Mouse (Mus musculus): ENCODE measurements around the gene Sh3bp4. TPM values are rescaled to one million over a fixed set of nuclear protein-coding genes. Genes with fewer than 3 reads are reported as not detected.

The Sh3bp4 gene
- total and polyA plus RNA-seq, 3 experiments = not detected

GRCm38 (mm10) chr1:89164281-89164680, 94.1 kb downstream of the Sh3bp4 start:
- no peaks in the 10 kb centered on the region for H3K36me3 ChIP-seq (replicated peaks in 1 of 2; ENCODE audit: control insufficient read depth in 1 of 2, insufficient read depth in 1 of 2, low read length in 1 of 2)
- H3K27me3 ChIP-seq (replicated peaks) = no peaks in the 10 kb centered on the region
- TF ChIP-seq CHD1 (IDR thresholded peaks at IDR 0.05; ENCODE audit: low read depth, low read length) (no peak), TCF12 (IDR thresholded peaks at IDR 0.05; ENCODE audit: low read depth, low read length) (no peak), USF2 (conservative IDR thresholded peaks at IDR 0.05; ENCODE audit: low read depth, low read length) (no peak), POLR2AphosphoS2 (IDR thresholded peaks at IDR 0.05; ENCODE audit: low read depth, low read length) (no peak), JUN (IDR thresholded peaks at IDR 0.05; ENCODE audit: insufficient read depth, low read depth, low read length) (no peak), ZMIZ1 (IDR thresholded peaks at IDR 0.05; ENCODE audit: low read depth, low read length) (no peak)
- no peak overlapping the region for H3K4me3 ChIP-seq (replicated peaks in 1 of 3; ENCODE audit: low read depth in 2 of 3, low read length in 2 of 3, poor library complexity in 1 of 3)
- H3K9me3 ChIP-seq (replicated peaks; ENCODE audit: low read length) = peaks cover 80% of the 10 kb centered on the region
- DNase-seq (ENCODE audit: extremely low read depth) = no peak
- H3K27ac ChIP-seq (ENCODE audit: insufficient read depth, low read depth) = no peak overlapping the region
- no peaks in the 10 kb centered on the region for H3K4me1 ChIP-seq (ENCODE audit: control insufficient read depth in 1 of 2, insufficient read depth in 2 of 2)
- H3K4me2 ChIP-seq (ENCODE audit: insufficient read depth, low read depth, poor library complexity, severe bottlenecking) = no peak overlapping the region
- in situ Hi-C loops (cut with MboI; ENCODE audit: low pct_ligation_motif_present, low pct_unique_long_range_greater_than_20kb, low sequenced_read_pairs) (no loop called here), dilution Hi-C loops (cut with MboI; ENCODE audit: extremely low pct_ligation_motif_present, extremely low pct_unique_long_range_greater_than_20kb, low sequenced_read_pairs) (no loop called here)
- no peak overlapping the region for H3K9ac ChIP-seq (ENCODE audit: insufficient read depth, low read depth)
- no peaks in the 10 kb centered on the region for H3K79me2 ChIP-seq (replicated peaks; ENCODE audit: control insufficient read depth, extremely low read depth, insufficient read depth, poor library complexity, severe bottlenecking)

- Histone ChIP-seq H3K4me1 (ENCODE audit: control insufficient read depth in 1 of 2, insufficient read depth in 2 of 2) (no peaks in the 10 kb centered on the region), H3K9ac (ENCODE audit: insufficient read depth, low read depth) (no peak overlapping the region), H3K9me3 (replicated peaks; ENCODE audit: low read length) (peaks cover 82% of the 10 kb centered on the region), H3K4me2 (ENCODE audit: insufficient read depth, low read depth, poor library complexity, severe bottlenecking) (no peak overlapping the region), H3K27ac (ENCODE audit: insufficient read depth, low read depth) (no peak overlapping the region), H3K4me3 (replicated peaks in 1 of 3; ENCODE audit: low read depth in 2 of 3, low read length in 2 of 3, poor library complexity in 1 of 3) (no peak overlapping the region), H3K79me2 (replicated peaks; ENCODE audit: control insufficient read depth, extremely low read depth, insufficient read depth, poor library complexity, severe bottlenecking) (no peaks in the 10 kb centered on the region), H3K27me3 (replicated peaks) (no peaks in the 10 kb centered on the region), H3K36me3 (replicated peaks in 1 of 2; ENCODE audit: control insufficient read depth in 1 of 2, insufficient read depth in 1 of 2, low read length in 1 of 2) (no peaks in the 10 kb centered on the region)
- in situ Hi-C loops (cut with MboI; ENCODE audit: low pct_ligation_motif_present, low pct_unique_long_range_greater_than_20kb, low sequenced_read_pairs) (no loop called here), dilution Hi-C loops (cut with MboI; ENCODE audit: extremely low pct_ligation_motif_present, extremely low pct_unique_long_range_greater_than_20kb, low sequenced_read_pairs) (no loop called here)
- no peak for DNase-seq (ENCODE audit: extremely low read depth)
- TF ChIP-seq EP300 (IDR thresholded peaks at IDR 0.05; ENCODE audit: low read length) (no peak), ELF1 (IDR thresholded peaks at IDR 0.05; ENCODE audit: low read depth, low read length) (no peak), CHD2 (IDR thresholded peaks at IDR 0.05; ENCODE audit: low read length) (no peak), ZMIZ1 (IDR thresholded peaks at IDR 0.05; ENCODE audit: low read depth, low read length) (no peak), IRF4 (IDR thresholded peaks at IDR 0.05; ENCODE audit: low read depth, low read length) (no peak), CHD1 (IDR thresholded peaks at IDR 0.05; ENCODE audit: low read depth, low read length) (no peak), MAFK (IDR thresholded peaks at IDR 0.05; ENCODE audit: insufficient replicate concordance, low read length) (no peak), USF1 (IDR thresholded peaks at IDR 0.05; ENCODE audit: low read depth, low read length) (no peak), JUN (IDR thresholded peaks at IDR 0.05; ENCODE audit: insufficient read depth, low read depth, low read length) (no peak)
Observed at GRCm38 (mm10) chr1:89164685-89165084, 94.5 kb downstream of the Sh3bp4 start.

- TF ChIP-seq EP300 (IDR thresholded peaks at IDR 0.05; ENCODE audit: low read length) (no peak), E2F4 (IDR thresholded peaks at IDR 0.05; ENCODE audit: insufficient replicate concordance, low read depth, low read length) (no peak), CTCF (conservative IDR thresholded peaks at IDR 0.05 in 1 of 2, IDR thresholded peaks at IDR 0.05 in 1 of 2; ENCODE audit: low read depth in 2 of 2, low read length in 2 of 2) (no peak), ZKSCAN1 (IDR thresholded peaks at IDR 0.05; ENCODE audit: borderline replicate concordance, low read depth, low read length) (no peak), POLR2A (IDR thresholded peaks at IDR 0.05; ENCODE audit: low read depth, low read length) (no peak), JUND (conservative IDR thresholded peaks at IDR 0.05; ENCODE audit: low read depth, low read length) (no peak), HCFC1 (IDR thresholded peaks at IDR 0.05; ENCODE audit: low read depth, low read length) (no peak), ZC3H11A (IDR thresholded peaks at IDR 0.05; ENCODE audit: low read depth, low read length) (no peak), MYC (IDR thresholded peaks at IDR 0.05; ENCODE audit: low read depth, low read length) (no peak), ELF1 (IDR thresholded peaks at IDR 0.05; ENCODE audit: low read depth, low read length) (no peak), IRF4 (IDR thresholded peaks at IDR 0.05; ENCODE audit: low read depth, low read length) (no peak), UBTF (IDR thresholded peaks at IDR 0.05; ENCODE audit: low read depth, low read length) (no peak)
- no peak overlapping the region for H3K9ac ChIP-seq (ENCODE audit: insufficient read depth, low read depth)
- H3K27me3 ChIP-seq (replicated peaks) = no peaks in the 10 kb centered on the region
- dilution Hi-C loops (cut with MboI; ENCODE audit: extremely low pct_ligation_motif_present, extremely low pct_unique_long_range_greater_than_20kb, low sequenced_read_pairs) (no loop called here), in situ Hi-C loops (cut with MboI; ENCODE audit: low pct_ligation_motif_present, low pct_unique_long_range_greater_than_20kb, low sequenced_read_pairs) (no loop called here)
- no peak overlapping the region for H3K4me2 ChIP-seq (ENCODE audit: insufficient read depth, low read depth, poor library complexity, severe bottlenecking)
- no peak overlapping the region for H3K4me3 ChIP-seq (replicated peaks in 1 of 3; ENCODE audit: low read depth in 2 of 3, low read length in 2 of 3, poor library complexity in 1 of 3)
- H3K79me2 ChIP-seq (replicated peaks; ENCODE audit: control insufficient read depth, extremely low read depth, insufficient read depth, poor library complexity, severe bottlenecking) = no peaks in the 10 kb centered on the region
- H3K36me3 ChIP-seq (replicated peaks in 1 of 2; ENCODE audit: control insufficient read depth in 1 of 2, insufficient read depth in 1 of 2, low read length in 1 of 2) = no peaks in the 10 kb centered on the region
- no peak overlapping the region for H3K27ac ChIP-seq (ENCODE audit: insufficient read depth, low read depth)
- H3K4me1 ChIP-seq (ENCODE audit: control insufficient read depth in 1 of 2, insufficient read depth in 2 of 2) = no peaks in the 10 kb centered on the region
- H3K9me3 ChIP-seq (replicated peaks; ENCODE audit: low read length) = peaks cover 89% of the 10 kb centered on the region
- no peak for DNase-seq (ENCODE audit: extremely low read depth)
Observed at GRCm38 (mm10) chr1:89166814-89167249, 96.6 kb downstream of the Sh3bp4 start.
